Mouse (Mus musculus): ENCODE results near the gene Sirpa. TPM values are rescaled to one million over a fixed set of nuclear protein-coding genes. Genes with fewer than 3 reads are reported as not detected.

Gene Sirpa
- 38.3 and 47.0 TPM in 2 replicates for total RNA-seq (2017)

DNA sequence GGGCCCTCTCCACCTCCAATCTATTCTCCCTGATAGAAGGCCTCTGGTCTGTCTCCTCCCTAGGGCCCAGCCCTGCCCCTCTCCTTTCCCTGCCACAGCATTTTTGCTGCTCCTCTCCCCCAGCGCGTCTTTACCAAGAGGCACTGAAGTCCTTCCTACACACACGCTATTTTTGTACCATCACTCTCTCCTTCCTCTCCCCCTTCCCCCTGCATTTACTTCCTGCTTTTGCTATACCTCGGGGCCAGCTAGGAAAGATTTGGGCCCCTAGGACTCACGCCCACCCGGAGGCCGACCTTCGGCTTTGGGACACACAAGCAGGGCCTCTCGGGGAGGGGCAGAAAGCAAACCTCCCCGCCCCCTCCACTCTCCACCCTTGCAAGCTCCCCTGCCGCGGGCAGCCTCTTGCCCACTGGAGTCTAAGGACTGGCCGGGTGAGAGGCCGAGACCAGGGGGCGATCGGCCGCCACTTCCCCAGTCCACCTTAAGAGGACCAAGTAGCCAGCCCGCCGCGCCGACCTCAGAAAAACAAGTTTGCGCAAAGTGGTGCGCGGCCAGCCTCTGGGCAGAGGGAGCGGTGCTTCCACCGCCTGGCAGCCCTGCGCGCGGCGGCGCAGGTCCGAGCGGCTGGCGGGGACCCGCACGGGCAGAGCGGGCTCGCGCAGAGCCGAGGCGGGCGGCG is at the start of gene Sirpa:
Gene Sirpa, plus strand, starts transcription at position 377 of the 682 bp plus-strand sequence.
- ATAC-seq (replicated peaks in 1 of 2; ENCODE audit: insufficient read depth in 1 of 2, low FRiP score in 2 of 2, low TSS enrichment in 1 of 2, low read depth in 1 of 2, poor library complexity in 2 of 2, severe bottlenecking in 2 of 2): peak; percentile 49 to 71

DNA sequence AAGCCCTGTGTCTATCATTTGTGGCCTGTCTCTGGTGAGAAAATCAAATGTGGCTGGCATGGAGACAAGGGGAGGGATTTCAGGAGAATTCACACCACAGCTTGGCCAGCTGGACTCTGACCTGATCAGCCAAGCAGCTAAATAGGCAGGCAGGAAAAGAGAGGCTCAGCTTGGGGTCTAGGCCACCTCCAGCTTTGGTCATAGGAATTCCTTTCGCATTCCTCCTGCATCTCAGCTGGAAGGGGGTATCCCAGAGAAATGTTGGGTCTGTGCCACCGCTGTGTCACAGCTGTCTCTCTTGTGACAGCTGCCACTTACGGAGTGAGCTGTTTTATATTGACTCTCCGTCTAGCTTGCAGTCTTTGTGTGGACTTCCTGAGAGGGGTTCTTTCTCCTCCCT is 48.2 kb upstream of the Sirpa start:
- ATAC-seq (replicated peaks in 1 of 2; ENCODE audit: insufficient read depth in 1 of 2, low FRiP score in 2 of 2, low TSS enrichment in 1 of 2, low read depth in 1 of 2, poor library complexity in 2 of 2, severe bottlenecking in 2 of 2): no peak

DNA sequence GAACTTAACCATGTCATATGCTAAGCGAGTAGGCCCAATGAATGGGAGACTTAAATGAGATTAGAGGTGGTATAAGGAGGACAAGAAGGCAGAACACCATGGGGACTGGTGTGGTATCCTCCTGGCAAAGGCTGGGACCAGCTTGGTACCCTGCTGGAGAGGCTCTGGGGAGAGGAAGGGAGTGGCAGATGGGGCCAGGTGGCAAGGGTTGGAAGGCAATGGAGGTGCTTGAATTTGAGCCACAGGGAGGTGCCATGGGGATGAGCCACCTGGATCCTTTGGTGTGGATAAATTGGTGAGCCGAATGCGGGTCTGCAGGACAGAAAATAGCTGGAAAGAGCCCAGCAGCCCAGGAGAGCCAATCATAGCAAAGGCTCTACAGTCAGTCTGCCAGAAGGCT is 47.7 kb upstream of the Sirpa start:
- no peak for ATAC-seq (replicated peaks in 1 of 2; ENCODE audit: insufficient read depth in 1 of 2, low FRiP score in 2 of 2, low TSS enrichment in 1 of 2, low read depth in 1 of 2, poor library complexity in 2 of 2, severe bottlenecking in 2 of 2)

DNA sequence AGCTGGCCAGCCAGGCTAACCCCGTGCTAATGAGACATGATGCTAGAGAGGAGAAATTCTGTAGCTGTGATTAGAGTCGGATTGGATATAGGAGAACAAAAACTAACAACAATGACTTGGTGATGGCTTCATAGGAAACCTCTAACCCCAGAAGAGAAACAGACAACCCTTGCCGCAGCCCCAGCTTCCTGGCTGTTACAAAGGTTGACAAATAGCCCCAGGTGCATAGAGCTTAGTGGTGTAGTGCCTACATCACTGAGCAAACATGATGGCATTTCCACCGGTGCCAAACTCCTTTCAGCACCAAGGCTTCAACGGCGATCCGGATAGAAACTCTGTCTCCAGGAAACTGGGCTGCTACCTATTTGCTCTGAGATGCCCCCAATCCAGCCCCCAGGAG is 47.0 kb upstream of the Sirpa start:
- ATAC-seq (replicated peaks in 1 of 2; ENCODE audit: insufficient read depth in 1 of 2, low FRiP score in 2 of 2, low TSS enrichment in 1 of 2, low read depth in 1 of 2, poor library complexity in 2 of 2, severe bottlenecking in 2 of 2): no peak

DNA sequence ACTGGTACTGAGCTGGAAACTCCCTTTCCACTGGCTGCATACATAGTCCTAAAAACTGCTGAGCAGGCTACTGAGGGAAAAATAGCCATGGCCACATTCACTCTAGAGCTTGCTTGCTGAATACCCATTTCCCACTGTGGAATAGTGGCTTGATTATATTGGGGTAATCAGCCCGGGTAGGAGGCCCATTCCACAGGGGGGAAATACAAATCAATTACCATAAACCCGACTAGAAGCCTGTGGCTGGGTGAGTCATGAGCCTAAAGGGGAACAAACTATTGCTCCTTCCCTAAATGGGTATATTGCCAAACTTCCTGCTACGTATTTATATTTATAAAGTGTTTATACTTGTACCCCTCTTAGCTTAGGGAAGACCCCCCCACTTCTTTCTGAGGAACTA is 45.9 kb upstream of the Sirpa start:
- peak in 1 of 2 experiments; percentile 55; a peak in 1 of 4 replicates for ATAC-seq (replicated peaks in 1 of 2; ENCODE audit: insufficient read depth in 1 of 2, low FRiP score in 2 of 2, low TSS enrichment in 1 of 2, low read depth in 1 of 2, poor library complexity in 2 of 2, severe bottlenecking in 2 of 2)

DNA sequence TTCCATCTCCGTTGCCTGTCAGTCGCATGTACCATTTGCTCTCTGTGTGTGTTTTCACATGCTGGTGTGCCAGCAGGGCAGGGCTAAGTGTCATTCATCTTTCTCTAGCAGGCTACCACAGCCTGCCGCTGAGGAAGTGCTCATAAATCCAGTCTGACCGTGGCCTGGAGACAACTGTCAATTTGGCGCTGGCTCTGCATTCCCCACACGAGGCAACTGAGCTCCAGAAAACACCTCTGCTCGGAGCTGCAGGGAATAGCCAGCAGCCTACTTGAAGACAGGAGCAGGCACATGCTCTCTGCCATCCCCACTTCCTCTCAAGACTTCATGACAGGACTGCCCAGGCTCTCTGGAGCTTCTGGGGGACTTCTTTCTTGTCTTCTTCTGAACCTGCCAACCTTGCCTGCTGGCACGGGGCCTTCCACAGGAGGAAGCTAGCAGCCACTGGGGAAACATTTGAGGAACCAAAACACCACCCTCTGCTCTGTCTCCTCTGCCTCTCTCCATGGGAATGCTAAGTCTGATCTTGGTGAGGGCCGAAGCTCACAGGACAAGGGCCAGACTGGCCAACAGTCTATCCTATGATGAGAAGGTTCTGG is 43.0 kb upstream of the Sirpa start:
- ATAC-seq (replicated peaks in 1 of 2; ENCODE audit: insufficient read depth in 1 of 2, low FRiP score in 2 of 2, low TSS enrichment in 1 of 2, low read depth in 1 of 2, poor library complexity in 2 of 2, severe bottlenecking in 2 of 2): peak; percentile 54 to 63

DNA sequence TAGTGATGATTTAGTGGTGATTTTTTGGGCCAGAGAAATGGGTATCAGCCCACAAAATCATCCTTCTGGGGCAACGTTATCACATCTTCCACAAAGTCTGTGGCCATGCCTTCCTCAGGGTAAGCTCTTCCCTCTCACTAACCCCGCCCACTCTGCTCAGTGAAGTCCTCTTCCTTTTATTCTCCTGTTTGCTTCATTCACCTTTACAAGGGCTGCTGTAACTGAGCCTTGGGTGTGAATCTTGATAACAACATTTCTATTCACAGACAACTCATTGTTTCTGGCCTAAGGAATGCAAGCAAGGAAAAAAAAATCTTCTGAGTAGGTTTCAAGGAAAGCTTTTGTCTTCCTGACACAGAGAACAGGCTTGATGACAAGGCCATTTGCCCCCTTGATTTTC is 41.9 kb upstream of the Sirpa start:
- ATAC-seq (replicated peaks in 1 of 2; ENCODE audit: insufficient read depth in 1 of 2, low FRiP score in 2 of 2, low TSS enrichment in 1 of 2, low read depth in 1 of 2, poor library complexity in 2 of 2, severe bottlenecking in 2 of 2): 0 out of 4 replicates have a peak, but pooled peaks of 1 of the 2 experiments have one; percentile 18

DNA sequence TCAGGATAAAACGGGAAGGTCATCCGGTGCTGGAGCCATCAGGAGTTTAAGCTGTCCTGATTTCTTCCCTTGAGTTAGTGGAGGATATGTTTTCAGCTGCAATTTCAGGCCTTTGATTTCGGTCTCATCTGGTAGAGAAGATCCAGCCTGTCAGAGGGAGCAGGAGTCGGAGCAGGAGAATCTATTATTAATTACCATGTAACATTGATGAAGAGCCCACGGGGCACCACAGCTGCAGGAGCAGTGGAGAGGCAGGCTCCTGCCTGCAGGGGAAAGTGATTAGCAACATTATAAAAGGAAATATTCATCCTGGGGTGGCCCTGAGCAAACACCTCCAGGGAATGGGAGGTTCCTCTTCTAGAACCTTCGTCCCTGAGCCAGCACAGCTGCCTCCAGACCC is 36.6 kb upstream of the Sirpa start:
- no peak for ATAC-seq (replicated peaks in 1 of 2; ENCODE audit: insufficient read depth in 1 of 2, low FRiP score in 2 of 2, low TSS enrichment in 1 of 2, low read depth in 1 of 2, poor library complexity in 2 of 2, severe bottlenecking in 2 of 2)

DNA sequence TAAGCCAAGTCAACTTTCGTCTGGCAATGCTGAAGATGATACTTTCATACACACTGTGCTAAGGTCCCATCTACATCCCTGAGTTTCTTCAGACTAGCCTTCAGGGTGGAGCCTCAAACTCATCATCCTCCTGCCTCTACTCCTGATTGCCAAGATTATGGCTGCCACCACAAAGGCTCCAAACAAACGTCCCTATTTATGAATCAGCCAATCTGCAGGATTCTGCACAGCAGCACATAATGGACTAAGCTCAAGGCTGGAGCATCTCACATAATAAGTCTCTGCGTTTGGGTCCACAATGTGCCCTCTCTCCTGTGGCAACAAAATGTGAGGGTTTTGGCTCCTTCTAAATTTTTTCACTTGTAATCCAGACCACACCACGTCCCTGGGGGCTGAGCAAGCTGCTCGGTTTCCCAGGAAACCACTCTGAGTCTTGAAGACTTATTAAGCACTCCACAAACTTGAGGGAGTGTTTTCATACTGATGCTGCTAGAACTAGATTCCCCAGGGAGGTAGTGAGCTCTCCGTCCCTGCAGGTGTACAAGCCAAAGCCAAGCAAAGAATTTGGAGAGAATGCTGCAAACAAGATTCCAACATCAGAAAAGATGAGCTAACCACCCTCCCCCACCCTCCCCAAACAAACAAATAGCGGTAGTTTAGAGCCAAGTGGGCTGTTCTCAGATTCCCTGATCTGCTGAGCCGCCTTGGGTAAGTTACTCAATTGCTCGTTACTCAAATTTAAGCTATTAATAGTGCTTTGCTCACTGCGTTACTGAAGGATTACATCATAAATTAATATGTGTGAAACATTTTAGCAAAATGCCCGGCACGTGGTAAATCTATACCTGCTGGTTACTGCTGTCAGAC is 34.4 kb upstream of the Sirpa start:
- ATAC-seq (replicated peaks in 1 of 2; ENCODE audit: insufficient read depth in 1 of 2, low FRiP score in 2 of 2, low TSS enrichment in 1 of 2, low read depth in 1 of 2, poor library complexity in 2 of 2, severe bottlenecking in 2 of 2): no peak; a peak in 1 of 4 replicates

DNA sequence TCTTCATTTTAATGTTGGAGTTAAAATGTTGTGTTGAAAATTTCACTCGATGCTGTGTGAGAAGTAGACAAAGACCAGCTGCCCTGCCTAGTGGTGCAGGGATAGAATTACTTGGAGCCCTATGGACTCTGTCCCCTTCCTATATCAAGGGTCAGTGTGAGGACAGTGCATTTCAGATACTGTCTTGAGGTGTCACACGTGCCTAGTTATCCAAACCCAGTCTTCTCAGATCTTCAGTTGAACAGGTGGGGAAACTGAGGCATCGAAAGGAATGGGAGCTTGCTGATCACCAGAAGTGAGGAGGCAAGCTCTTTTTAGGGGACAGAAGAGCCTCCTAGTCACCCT is 33.8 kb upstream of the Sirpa start:
- no peak for ATAC-seq (replicated peaks in 1 of 2; ENCODE audit: insufficient read depth in 1 of 2, low FRiP score in 2 of 2, low TSS enrichment in 1 of 2, low read depth in 1 of 2, poor library complexity in 2 of 2, severe bottlenecking in 2 of 2)

DNA sequence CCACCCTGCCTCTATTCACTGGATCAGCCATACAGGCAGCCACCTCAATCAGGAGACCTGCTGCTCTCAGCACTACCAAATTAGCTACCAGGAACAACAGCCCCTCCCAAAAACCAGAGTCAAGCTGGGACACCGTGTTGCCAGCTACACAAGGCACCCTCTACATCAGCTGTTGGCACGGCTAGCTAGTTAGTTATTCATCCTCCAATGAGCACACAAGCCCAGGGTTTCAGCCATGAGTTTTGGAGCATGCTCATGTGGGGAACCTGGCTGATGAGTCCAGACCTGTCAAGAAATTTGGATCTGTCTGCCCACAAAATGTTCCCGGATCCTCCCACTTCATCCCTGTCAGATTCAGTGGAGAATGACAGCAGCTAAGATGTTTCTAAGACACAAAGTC is 30.8 kb upstream of the Sirpa start:
- ATAC-seq (replicated peaks in 1 of 2; ENCODE audit: insufficient read depth in 1 of 2, low FRiP score in 2 of 2, low TSS enrichment in 1 of 2, low read depth in 1 of 2, poor library complexity in 2 of 2, severe bottlenecking in 2 of 2): no peak

GRCm38 (mm10) chr2:129563944-129564709 is 28.5 kb upstream of the Sirpa start:
- ATAC-seq (replicated peaks in 1 of 2; ENCODE audit: insufficient read depth in 1 of 2, low FRiP score in 2 of 2, low TSS enrichment in 1 of 2, low read depth in 1 of 2, poor library complexity in 2 of 2, severe bottlenecking in 2 of 2): no peak

DNA sequence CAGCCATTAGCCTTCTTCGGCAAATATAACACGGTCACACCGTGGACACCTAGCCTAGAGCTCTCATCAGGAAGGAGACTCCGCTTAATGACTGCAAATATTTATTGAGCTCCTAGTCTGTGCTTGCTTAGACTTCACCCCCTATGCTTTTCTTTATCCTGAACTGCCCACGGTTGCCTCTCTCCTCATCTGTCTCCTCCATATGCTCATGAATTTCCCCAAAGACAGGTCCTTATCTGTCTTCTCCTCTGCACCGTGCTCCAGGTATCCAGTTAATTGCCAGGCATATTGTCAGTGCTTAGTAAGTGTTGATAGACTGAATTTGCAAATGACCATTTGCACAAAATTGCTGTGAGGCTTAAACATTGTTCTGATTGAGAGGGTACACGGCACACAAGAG is 23.5 kb upstream of the Sirpa start:
- ATAC-seq (replicated peaks in 1 of 2; ENCODE audit: insufficient read depth in 1 of 2, low FRiP score in 2 of 2, low TSS enrichment in 1 of 2, low read depth in 1 of 2, poor library complexity in 2 of 2, severe bottlenecking in 2 of 2): no peak

DNA sequence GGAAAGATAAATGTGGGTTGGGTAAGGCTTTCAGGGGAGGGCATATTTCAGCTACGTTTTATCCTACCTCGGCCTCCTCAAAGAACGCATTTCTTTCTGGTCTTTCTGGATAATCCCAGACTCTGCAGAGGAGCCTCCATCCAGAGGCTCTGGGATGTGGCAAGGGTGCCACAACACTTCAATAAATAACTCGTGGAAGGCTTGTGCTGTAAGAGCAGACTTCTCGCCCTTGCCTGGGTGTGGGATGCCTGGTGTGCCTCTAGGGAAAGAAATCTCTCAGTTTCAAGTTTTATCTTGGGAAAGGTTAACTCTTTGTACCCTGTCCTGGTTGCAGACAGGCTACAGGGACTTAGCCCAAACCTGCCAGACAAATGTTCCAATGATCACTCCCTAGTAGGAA is 23.1 kb upstream of the Sirpa start:
- no peak for ATAC-seq (replicated peaks in 1 of 2; ENCODE audit: insufficient read depth in 1 of 2, low FRiP score in 2 of 2, low TSS enrichment in 1 of 2, low read depth in 1 of 2, poor library complexity in 2 of 2, severe bottlenecking in 2 of 2)

DNA sequence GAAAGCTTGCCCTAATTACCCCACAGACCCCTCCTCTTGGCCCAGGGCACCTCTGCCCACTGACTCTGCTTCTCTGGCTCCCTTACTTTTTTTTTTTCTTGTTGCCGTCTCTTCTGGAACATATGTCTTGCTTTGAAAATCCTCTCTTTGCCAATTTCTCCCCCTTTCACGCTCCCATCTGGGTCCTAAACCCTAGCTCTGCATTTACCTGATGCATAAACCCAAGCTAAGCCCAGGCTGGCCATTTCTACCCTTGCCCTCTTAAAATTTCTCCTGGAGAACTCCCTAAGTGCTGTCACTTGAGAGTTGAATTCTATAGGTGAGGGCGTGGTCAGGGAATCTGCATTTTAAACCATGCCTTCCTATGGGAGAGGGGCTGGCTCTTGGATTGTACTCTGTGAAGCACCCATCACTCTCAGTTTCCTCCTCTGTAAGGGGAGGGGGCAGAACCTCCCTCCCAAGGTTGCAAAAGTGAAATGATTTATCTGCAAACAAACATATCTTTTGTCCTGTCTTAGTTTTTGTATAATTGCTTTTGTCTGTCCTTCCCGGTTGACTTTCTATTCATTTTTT is 18.8 kb upstream of the Sirpa start:
- no peak for ATAC-seq (replicated peaks in 1 of 2; ENCODE audit: insufficient read depth in 1 of 2, low FRiP score in 2 of 2, low TSS enrichment in 1 of 2, low read depth in 1 of 2, poor library complexity in 2 of 2, severe bottlenecking in 2 of 2)

DNA sequence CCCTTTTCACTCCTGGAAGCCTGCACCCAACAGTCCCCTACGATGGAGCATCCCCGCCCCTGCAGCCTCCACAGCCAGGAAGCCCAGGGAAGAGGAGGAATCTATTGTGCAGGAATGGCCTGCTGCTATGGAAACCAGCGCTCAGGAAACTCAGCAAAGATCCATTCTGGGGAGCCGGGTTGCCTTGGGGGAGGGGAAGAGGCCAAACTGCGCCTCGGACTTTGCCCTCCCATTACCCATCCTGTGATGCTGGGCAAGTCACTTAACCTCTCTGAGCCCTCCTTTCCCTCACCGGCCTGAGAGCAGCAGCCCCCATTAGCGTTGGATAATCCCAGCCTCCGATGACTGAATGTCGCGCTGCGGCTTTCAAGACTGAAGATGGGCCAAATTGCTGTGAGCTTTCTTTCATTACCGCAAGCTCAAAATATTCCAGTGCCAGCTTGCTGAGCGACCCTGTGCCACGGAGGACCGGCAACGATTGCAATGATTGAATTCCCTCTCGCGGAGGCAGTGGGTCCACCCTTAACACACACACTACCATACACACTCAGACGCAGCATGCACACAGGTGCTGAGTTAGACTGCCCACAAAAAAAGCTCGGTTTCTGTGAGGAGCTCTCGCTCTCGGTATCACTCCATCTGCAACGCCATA is 18.1 kb upstream of the Sirpa start:
- no peak for ATAC-seq (replicated peaks in 1 of 2; ENCODE audit: insufficient read depth in 1 of 2, low FRiP score in 2 of 2, low TSS enrichment in 1 of 2, low read depth in 1 of 2, poor library complexity in 2 of 2, severe bottlenecking in 2 of 2)

DNA sequence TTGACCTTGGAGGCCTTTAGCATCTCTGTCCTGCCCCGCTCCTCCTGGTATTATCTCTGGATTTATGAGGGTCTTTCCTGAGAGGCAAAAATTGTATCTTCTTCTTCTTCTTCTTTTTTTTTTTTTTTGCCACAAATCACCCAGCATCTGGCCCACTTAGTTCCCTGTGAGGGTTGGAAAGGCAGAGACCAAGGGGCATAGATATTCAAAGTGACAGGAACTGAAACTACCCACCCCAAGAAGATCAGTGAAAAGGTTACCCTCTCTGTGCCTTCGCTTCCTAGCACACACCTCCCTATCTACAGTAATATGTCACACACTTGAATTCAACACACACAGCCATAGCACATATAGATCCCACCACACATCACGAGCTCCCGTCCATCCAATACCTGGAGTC is 17.5 kb upstream of the Sirpa start:
- no peak for ATAC-seq (replicated peaks in 1 of 2; ENCODE audit: insufficient read depth in 1 of 2, low FRiP score in 2 of 2, low TSS enrichment in 1 of 2, low read depth in 1 of 2, poor library complexity in 2 of 2, severe bottlenecking in 2 of 2)

Data from hematopoietic stem cell, adult 5-6 weeks (primary cell).